ENCODE assay signal across 18 mouse cellular contexts in the genomic region with DNA sequence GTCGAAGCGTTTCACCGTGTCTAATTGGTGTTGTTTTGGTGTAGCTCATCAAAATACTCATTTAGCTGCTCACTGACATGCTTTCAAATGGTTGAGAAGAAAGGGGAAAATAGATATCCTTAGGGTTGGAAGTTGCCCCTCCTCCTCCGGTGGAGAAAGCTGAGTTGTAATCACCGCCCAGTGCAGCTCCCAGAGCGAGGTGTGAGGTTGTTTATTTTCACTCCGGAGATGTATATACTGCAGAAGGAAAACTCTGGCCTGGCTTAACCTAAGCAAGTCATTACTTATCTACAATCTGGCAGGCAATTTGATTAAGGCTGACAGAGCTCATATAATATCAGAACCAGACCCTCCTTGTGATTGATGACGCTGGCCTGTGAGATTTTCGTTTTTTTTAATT. TPM values are rescaled to one million over a fixed set of nuclear protein-coding genes. Genes with fewer than 3 reads are reported as not detected.
A peak's percentile ranks its signal among the peaks of the same experiment; 100 is the strongest.
DNase-seq lines count a peak whose midpoint lies in the region; ATAC-seq and TF ChIP-seq lines count a peak whose summit lies in the region.
"Had no signal": no experiment of that assay in that cellular context is flagged by ENCODE, and none has a peak within 500 bp of the region (broad histone marks: within the 10 kb centered on the region; RNA-seq: fewer than 3 reads in every experiment).

No protein-coding gene starts in this region.

- H3K36me3 ChIP-seq in hindbrain, embryonic 13.5 days, result no peaks in the 10 kb centered on the region
- H3K36me3 ChIP-seq in hindbrain, embryonic 16.5 days (ENCODE audit: control insufficient read depth, insufficient read depth, low read length), result no peaks in the 10 kb centered on the region
- 0 out of 2 replicates have a peak, but pooled peaks cover 6% of the 10 kb centered on the region for H3K36me3 ChIP-seq in embryonic facial prominence, embryonic 14.5 days (ENCODE audit: control insufficient read depth, insufficient read depth, low read length)
- H3K36me3 ChIP-seq in midbrain, postnatal 0 days (ENCODE audit: insufficient read depth, low read length), result no peaks in the 10 kb centered on the region
- H3K36me3 ChIP-seq: midbrain, embryonic 15.5 days had no signal

- 16% methylated on average over 9 of the region's 9 CpGs for WGBS in hindbrain, embryonic 13.5 days
- WGBS in hindbrain, embryonic 16.5 days, result 21% methylated on average over 9 of the region's 9 CpGs
- 16% methylated on average over 9 of the region's 9 CpGs for WGBS in embryonic facial prominence, embryonic 14.5 days
- 43% methylated on average over 9 of the region's 9 CpGs for WGBS in midbrain, postnatal 0 days

- H3K27ac ChIP-seq in hindbrain, embryonic 13.5 days, result 0 out of 2 replicates have a peak overlapping the region, but pooled peaks have one; percentile 40
- H3K27ac ChIP-seq in hindbrain, embryonic 16.5 days (ENCODE audit: low read depth, low read length), result no peak overlapping the region
- H3K27ac ChIP-seq in embryonic facial prominence, embryonic 14.5 days (replicated peaks; ENCODE audit: low read depth, low read length), result no peak overlapping the region
- H3K27ac ChIP-seq in midbrain, postnatal 0 days (ENCODE audit: low read depth, low read length), result no peak overlapping the region
- H3K27ac ChIP-seq: layer of hippocampus, adult 2 months; midbrain, embryonic 15.5 days had no signal

- no peaks in the 10 kb centered on the region for H3K27me3 ChIP-seq in hindbrain, embryonic 13.5 days
- no peaks in the 10 kb centered on the region for H3K27me3 ChIP-seq in hindbrain, embryonic 16.5 days (replicated peaks; ENCODE audit: control insufficient read depth, insufficient read depth, low read length)
- no peaks in the 10 kb centered on the region for H3K27me3 ChIP-seq in embryonic facial prominence, embryonic 14.5 days (replicated peaks; ENCODE audit: control insufficient read depth, insufficient read depth, low read length)
- H3K27me3 ChIP-seq in midbrain, postnatal 0 days (ENCODE audit: insufficient read depth, low read length), result no peaks in the 10 kb centered on the region
- H3K27me3 ChIP-seq: midbrain, embryonic 15.5 days had no signal

- no peak overlapping the region for H3K4me3 ChIP-seq in hindbrain, embryonic 13.5 days
- H3K4me3 ChIP-seq in hindbrain, embryonic 16.5 days (ENCODE audit: low read length), result no peak overlapping the region
- no peak overlapping the region for H3K4me3 ChIP-seq in embryonic facial prominence, embryonic 14.5 days (ENCODE audit: low read depth, low read length)
- H3K4me3 ChIP-seq in midbrain, postnatal 0 days (ENCODE audit: low read depth, low read length), result no peak overlapping the region
- H3K4me3 ChIP-seq: layer of hippocampus, adult 2 months; midbrain, embryonic 15.5 days had no signal

- peaks cover 59% of the 10 kb centered on the region for H3K4me1 ChIP-seq in hindbrain, embryonic 13.5 days (replicated peaks)
- 0 out of 2 replicates have a peak, but pooled peaks cover 3% of the 10 kb centered on the region for H3K4me1 ChIP-seq in hindbrain, embryonic 16.5 days (ENCODE audit: control insufficient read depth, insufficient read depth, low read depth, low read length)
- H3K4me1 ChIP-seq in embryonic facial prominence, embryonic 14.5 days (ENCODE audit: control insufficient read depth, insufficient read depth, low read length), result peaks cover 30% of the 10 kb centered on the region
- no peaks in the 10 kb centered on the region for H3K4me1 ChIP-seq in midbrain, postnatal 0 days (ENCODE audit: insufficient read depth, low read length)

- no peak overlapping the region for H3K4me2 ChIP-seq in hindbrain, embryonic 13.5 days
- no peak overlapping the region for H3K4me2 ChIP-seq in hindbrain, embryonic 16.5 days (ENCODE audit: low read length)
- no peak overlapping the region for H3K4me2 ChIP-seq in embryonic facial prominence, embryonic 14.5 days (ENCODE audit: low read depth, low read length)
- H3K4me2 ChIP-seq in midbrain, postnatal 0 days (ENCODE audit: low read depth, low read length, poor library complexity, severe bottlenecking), result no peak overlapping the region; the same call in 1 of the 2 replicates
- H3K4me2 ChIP-seq: liver, embryonic 11.5 days; midbrain, embryonic 15.5 days had no signal

- DNase-seq in heart, adult 11 months, result peak; percentile 27
- DNase-seq in heart, adult 18-20 months, result no peak
- DNase-seq in NIH3T3 (ENCODE audit: low read depth), result peak; percentile 16
- DNase-seq in embryonic facial prominence, embryonic 14.5 days (ENCODE audit: low spot score), result no peak
- no peak for DNase-seq in thymus, postnatal 0 days (ENCODE audit: low spot score)
- DNase-seq in midbrain, postnatal 0 days (ENCODE audit: low spot score), result no peak
- DNase-seq: adrenal gland, postnatal 25 days; B cell, adult 2 months; gastrocnemius, postnatal 36 days; kidney, adult 8-10 months; lung, postnatal 4 days; right cerebral cortex, adult 18-20 months; thymus, postnatal 14 days had no signal

- no peak for ATAC-seq in hindbrain, embryonic 13.5 days (ENCODE audit: low FRiP score)
- ATAC-seq in hindbrain, embryonic 16.5 days, result no peak; the same call in 1 of the 2 replicates
- ATAC-seq in embryonic facial prominence, embryonic 14.5 days (ENCODE audit: low read depth), result peak; percentile 61; the same call in 1 of the 2 replicates
- no peak for ATAC-seq in midbrain, postnatal 0 days (ENCODE audit: low FRiP score)
- ATAC-seq: midbrain, embryonic 15.5 days had no signal

- H3K9ac ChIP-seq in hindbrain, embryonic 13.5 days, result peak overlapping the region; percentile 31; the same call in 1 of the 2 replicates
- H3K9ac ChIP-seq in hindbrain, embryonic 16.5 days (ENCODE audit: low read depth, low read length), result no peak overlapping the region
- 0 out of 2 replicates have a peak overlapping the region, but pooled peaks have one; percentile 14 for H3K9ac ChIP-seq in embryonic facial prominence, embryonic 14.5 days (ENCODE audit: low read depth, low read length)
- no peak overlapping the region for H3K9ac ChIP-seq in midbrain, postnatal 0 days (replicated peaks; ENCODE audit: low read length, poor library complexity, severe bottlenecking)
- H3K9ac ChIP-seq: midbrain, embryonic 15.5 days had no signal

- no peak for TF ChIP-seq CTCF in midbrain, postnatal 0 days (IDR thresholded peaks at IDR 0.05)

- H3K9me3 ChIP-seq in hindbrain, embryonic 13.5 days, result no peaks in the 10 kb centered on the region
- H3K9me3 ChIP-seq in hindbrain, embryonic 16.5 days (ENCODE audit: control insufficient read depth, low read length), result no peaks in the 10 kb centered on the region
- no peaks in the 10 kb centered on the region for H3K9me3 ChIP-seq in embryonic facial prominence, embryonic 14.5 days (ENCODE audit: control insufficient read depth, low read length)
- H3K9me3 ChIP-seq in midbrain, postnatal 0 days (ENCODE audit: low read length), result no peaks in the 10 kb centered on the region
- H3K9me3 ChIP-seq: midbrain, embryonic 15.5 days had no signal

RNA-seq across cellular contexts. Expression of a gene that starts 14.6 kb away (rescaled TPM):
- 1 to 10 TPM; 9.0 to 9.2 TPM for total RNA-seq in heart, adult 18-20 months (2021)
- polyA plus RNA-seq in hindbrain, embryonic 13.5 days (2015; fragmentation: Nextera tagmentation; extraction: Ambion mirVana), result 5.0 and 7.9 TPM in 2 replicates
- 2.9 and 3.7 TPM in 2 replicates for polyA plus RNA-seq in hindbrain, embryonic 16.5 days (2015; fragmentation: Nextera tagmentation; extraction: Ambion mirVana)
- 15.8 and 19.7 TPM in 2 replicates for polyA plus RNA-seq in embryonic facial prominence, embryonic 14.5 days (2014; fragmentation: Nextera tagmentation; extraction: Ambion mirVana)
- 1.5 and 2.0 TPM in 2 replicates for polyA plus RNA-seq in thymus, postnatal 0 days (2015; fragmentation: Nextera tagmentation; extraction: Ambion mirVana)
- 11.4 and 12.3 TPM in 2 replicates for total RNA-seq in midbrain, postnatal 0 days (2014; rRNA removed)
- 0.65 and 0.81 TPM in 2 replicates for polyA plus RNA-seq in midbrain, postnatal 0 days (2015; fragmentation: Nextera tagmentation; extraction: Ambion mirVana)

Comparison
In these comparisons a context has a peak if more than half of its experiments do, and no peak if none do; other contexts are left out.
1. DNase-seq: peak in heart, adult 11 months (single experiment) and NIH3T3 (single experiment); none in heart, adult 18-20 months (0 of 2), embryonic facial prominence, embryonic 14.5 days (single experiment), thymus, postnatal 0 days (single experiment) and midbrain, postnatal 0 days (single experiment).
2. H3K9ac ChIP-seq: peak in hindbrain, embryonic 13.5 days (single experiment) and embryonic facial prominence, embryonic 14.5 days (single experiment); none in hindbrain, embryonic 16.5 days (single experiment) and midbrain, postnatal 0 days (single experiment).